Mouse (Mus musculus) limb, embryonic 14.5 days (tissue): ENCODE measurements around the gene Prr36. TPM values are rescaled to one million over a fixed set of nuclear protein-coding genes. Genes with fewer than 3 reads are reported as not detected.

Source experiments
- ATAC-seq: fragments of 200-750 bp; cut with Nextera tagmentation; 2 replicates; pipeline ENCODE4 v1.8.0; 2017; ENCODE audit warnings: low read depth, moderate number of reproducible peaks, moderate TSS enrichment; ENCODE audit not compliant: low FRiP score
- DNase-seq: peaks from one replicate; pipeline ENCODE4 v3.0.0-alpha.2; 2015; ENCODE audit warnings: low spot score
- H3K27ac ChIP-seq: fragments of 300-500 bp; sonication (generic); replicated peaks from 2 replicates; pipeline ENCODE4 v1.5.1; 2014; ENCODE audit warnings: low read depth, mild to moderate bottlenecking, low read length, moderate library complexity, mixed read lengths
- H3K27me3 ChIP-seq: fragments of 300-500 bp; sonication (generic); 2 replicates; pipeline ENCODE4 v1.6.1; 2014; ENCODE audit warnings: low read length, mixed read lengths; ENCODE audit not compliant: control insufficient read depth, insufficient read depth
- H3K36me3 ChIP-seq: fragments of 300-500 bp; sonication (generic); 2 replicates; pipeline ENCODE4 v1.6.1; 2014; ENCODE audit warnings: mild to moderate bottlenecking, low read length, moderate library complexity, mixed read lengths; ENCODE audit not compliant: control insufficient read depth, insufficient read depth
- H3K4me1 ChIP-seq: fragments of 300-500 bp; sonication (generic); 2 replicates; pipeline ENCODE4 v1.6.1; 2014; ENCODE audit warnings: antibody characterized with exemption, low read length, mixed read lengths; ENCODE audit not compliant: control insufficient read depth, insufficient read depth
- H3K4me2 ChIP-seq: fragments of 300-500 bp; sonication (generic); replicated peaks from 2 replicates; pipeline ENCODE4 v1.6.1; 2014; ENCODE audit warnings: low read depth, mild to moderate bottlenecking, low read length, moderate library complexity; ENCODE audit not compliant: severe bottlenecking
- H3K4me3 ChIP-seq: fragments of 300-500 bp; sonication (generic); replicated peaks from 2 replicates; pipeline ENCODE4 v1.5.1; 2014; ENCODE audit warnings: low read length
- H3K9ac ChIP-seq: fragments of 300-500 bp; sonication (generic); 2 replicates; pipeline ENCODE4 v1.6.1; 2014; ENCODE audit warnings: mild to moderate bottlenecking, low read depth, low read length, moderate library complexity; ENCODE audit not compliant: severe bottlenecking
- H3K9me3 ChIP-seq: fragments of 300-500 bp; sonication (generic); 2 replicates; pipeline ENCODE4 v1.6.1; 2016; ENCODE audit warnings: low read length; ENCODE audit not compliant: control insufficient read depth
- POLR2A ChIP-seq: fragments of 200-500 bp; IDR thresholded peaks from 2 replicates; pipeline ENCODE4 v1.8.0; 2012; ENCODE audit warnings: inconsistent platforms, mild to moderate bottlenecking, moderate library complexity, borderline replicate concordance; ENCODE audit not compliant: insufficient read depth, insufficient read length; ENCODE audit errors: extremely low read depth
- WGBS: fragments of 180-500 bp; shearing (Covaris S2); extraction: QIAGEN DNeasy Blood & Tissue Kit; methylation state at CpG from one replicate; pipeline ENCODE4 v1.1.7; 2014; 5-methylcytosine and 5-hydroxymethylcytosine counted together
- polyA plus RNA-seq, 2 experiments: library from polyadenylated mRNA; depleted of rRNA in 1 of 2; stranded (reverse) in 1 of 2; unstranded in 1 of 2; fragments of >200 nt; fragmentation: Nextera tagmentation in 1 of 2; extraction: Ambion mirVana in 1 of 2; gene quantifications; 2 replicates each; pipeline versions ENCODE4 v1.2.1 to v1.2.3; 2012 to 2014

Gene Prr36
- polyA plus RNA-seq, 2 experiments, result 1.0 to 1.5 TPM

DNA sequence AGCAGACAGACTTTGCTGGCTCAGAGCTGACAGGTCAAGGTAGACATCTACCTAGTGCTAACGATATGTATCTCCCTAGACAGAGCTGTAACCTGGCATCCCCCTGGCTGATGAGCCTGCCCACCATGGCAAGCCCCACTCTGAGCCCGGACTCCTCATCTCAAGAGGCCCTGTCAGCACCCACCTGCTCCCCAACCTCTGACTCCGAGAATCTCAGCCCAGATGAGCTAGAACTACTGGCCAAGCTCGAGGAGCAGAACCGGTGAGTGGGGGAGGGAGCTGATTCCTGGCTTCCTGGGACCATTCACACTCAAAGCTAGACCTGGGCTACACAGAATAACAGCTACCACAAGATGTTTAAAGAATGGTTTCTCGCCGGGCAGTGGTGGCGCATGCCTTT, 33.9 kb downstream of the Prr36 start:
- Histone ChIP-seq H3K4me2 (no peak overlapping the region), H3K27me3 (no peaks in the 10 kb centered on the region), H3K4me1 (no peaks in the 10 kb centered on the region), H3K36me3 (peaks cover 41% of the 10 kb centered on the region), H3K4me3 (no peak overlapping the region), H3K27ac (no peak overlapping the region), H3K9ac (no peak overlapping the region), H3K9me3 (no peaks in the 10 kb centered on the region)
- 82% methylated on average over 8 of the region's 8 CpGs for WGBS
- DNase-seq, result no peak
- no peak for TF ChIP-seq POLR2A
- ATAC-seq, result no peak

DNA sequence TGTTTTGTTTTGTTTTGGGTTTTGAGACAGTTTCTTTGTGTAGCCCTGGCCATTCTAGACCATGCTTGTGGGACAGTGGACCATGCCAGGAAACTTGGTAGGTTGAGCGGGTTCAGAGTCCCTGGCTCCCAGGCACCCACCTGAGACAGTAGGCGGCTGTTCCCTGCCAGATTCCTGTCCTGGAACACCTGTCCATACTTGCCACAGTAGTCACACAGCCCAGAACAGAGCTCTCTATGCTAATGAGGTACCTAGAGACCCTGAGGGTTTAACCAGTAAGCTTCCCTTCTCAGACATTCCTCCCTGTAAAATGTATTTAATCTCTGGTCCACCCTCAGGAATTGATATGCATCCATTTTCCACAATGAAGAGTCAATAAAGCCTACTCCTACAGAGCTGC, 43.2 kb downstream of the Prr36 start:
- ATAC-seq, result no peak
- Histone ChIP-seq H3K4me1 (no peaks in the 10 kb centered on the region), H3K9ac (no peak overlapping the region), H3K4me2 (no peak overlapping the region), H3K27me3 (no peaks in the 10 kb centered on the region), H3K4me3 (no peak overlapping the region), H3K36me3 (peaks cover 8% of the 10 kb centered on the region; the same call in 1 of the 2 replicates), H3K9me3 (no peaks in the 10 kb centered on the region), H3K27ac (no peak overlapping the region)
- 77% methylated on average over 2 of the region's 2 CpGs for WGBS
- DNase-seq, result no peak
- TF ChIP-seq POLR2A, result no peak

- DNase-seq (no peak), ATAC-seq (no peak)
- Histone ChIP-seq H3K4me3 (no peak overlapping the region), H3K27ac (no peak overlapping the region), H3K4me2 (no peak overlapping the region), H3K36me3 (peaks cover 8% of the 10 kb centered on the region; the same call in 1 of the 2 replicates), H3K27me3 (no peaks in the 10 kb centered on the region), H3K4me1 (no peaks in the 10 kb centered on the region), H3K9me3 (no peaks in the 10 kb centered on the region), H3K9ac (no peak overlapping the region)
- no peak for TF ChIP-seq POLR2A
- 69% methylated on average over 3 of the region's 3 CpGs for WGBS
These were observed 44.8 kb downstream of the Prr36 start for GRCm38 (mm10) chr8:4172486-4172885.

- TF ChIP-seq POLR2A, result no peak
- no peaks in the 10 kb centered on the region for H3K27me3 ChIP-seq
- no peaks in the 10 kb centered on the region for H3K9me3 ChIP-seq
- ATAC-seq, result no peak
- no peak overlapping the region for H3K27ac ChIP-seq
- no peak for DNase-seq
- WGBS, result 90% methylated on average over 1 of the region's 1 CpGs
- no peaks in the 10 kb centered on the region for H3K36me3 ChIP-seq
- peaks cover 4% of the 10 kb centered on the region; the same call in 1 of the 2 replicates for H3K4me1 ChIP-seq
- H3K4me2 ChIP-seq, result no peak overlapping the region
- H3K9ac ChIP-seq, result no peak overlapping the region
- H3K4me3 ChIP-seq, result no peak overlapping the region
These were observed 49.3 kb downstream of the Prr36 start for GRCm38 (mm10) chr8:4167918-4168317.

DNA sequence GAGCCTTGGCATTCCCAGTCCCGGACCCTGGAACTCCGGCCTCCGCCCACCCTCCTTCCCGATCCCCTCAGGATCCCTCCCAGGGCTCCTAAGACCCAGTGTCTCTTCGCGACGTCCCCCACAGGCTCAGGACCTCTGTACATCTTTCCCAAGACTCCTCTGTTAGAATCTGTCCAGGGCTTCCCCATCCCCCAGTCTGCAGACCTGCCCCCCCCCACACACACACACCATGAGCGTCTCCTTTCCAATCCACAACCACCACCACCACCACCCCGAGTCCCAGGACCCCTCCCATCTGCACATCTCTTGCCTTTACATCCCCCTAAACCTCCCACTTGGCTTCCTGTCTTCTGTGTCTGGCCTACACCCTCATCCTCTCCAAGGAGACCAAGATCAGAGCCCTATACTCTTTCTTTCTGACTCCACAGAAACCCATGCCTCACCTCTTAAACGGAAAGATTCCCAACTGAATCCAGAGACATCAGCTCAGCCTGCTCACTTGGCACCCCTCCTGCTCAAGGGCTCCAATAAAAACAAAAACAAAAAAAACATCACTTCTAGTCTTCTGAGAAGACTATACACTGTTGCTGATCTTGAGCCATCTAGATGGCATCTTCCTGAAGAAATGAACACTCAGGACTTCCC, 50.3 kb downstream of the Prr36 start:
- no peak for TF ChIP-seq POLR2A
- Histone ChIP-seq H3K4me3 (peak overlapping the region; percentile 89), H3K4me2 (peak overlapping the region; percentile 80), H3K9me3 (no peaks in the 10 kb centered on the region), H3K27me3 (no peaks in the 10 kb centered on the region), H3K27ac (no peak overlapping the region), H3K4me1 (peaks cover 4% of the 10 kb centered on the region; the same call in 1 of the 2 replicates), H3K36me3 (no peaks in the 10 kb centered on the region), H3K9ac (peak overlapping the region; percentile 78)
- WGBS, result 6% methylated on average over 9 of the region's 10 CpGs
- DNase-seq, result no peak
- ATAC-seq, result no peak
